Mouse (Mus musculus): Measurements from ENCODE around the gene Ccdc92b. TPM values are rescaled to one million over a fixed set of nuclear protein-coding genes. Genes with fewer than 3 reads are reported as not detected.

Ccdc92b gene
- total and polyA plus RNA-seq, 3 experiments = not detected

DNA sequence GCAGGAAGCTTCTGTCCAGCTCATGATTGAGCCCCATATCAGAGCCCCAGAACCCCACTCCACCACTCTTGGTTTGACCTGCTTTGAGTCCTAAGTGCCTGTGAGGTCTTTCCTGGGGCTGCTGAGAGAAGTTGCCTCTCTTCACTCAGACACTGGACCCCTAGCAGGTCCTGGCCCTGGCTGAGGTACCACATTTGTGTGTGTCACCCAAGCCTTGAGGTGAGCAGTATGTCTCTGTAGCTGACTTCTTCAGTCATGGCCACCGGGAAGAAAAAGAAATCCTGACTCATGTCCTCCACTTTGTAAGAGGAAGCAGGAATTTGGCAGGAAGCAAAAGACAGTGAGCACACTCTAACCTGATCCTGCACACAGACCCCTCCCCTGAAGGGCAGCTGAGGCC lies 20.2 kb downstream of the Ccdc92b start:
- dilution Hi-C loops (cut with MboI; ENCODE audit: extremely low pct_ligation_motif_present, extremely low pct_unique_long_range_greater_than_20kb, low sequenced_read_pairs) = no loop called here
- no peaks in the 10 kb centered on the region for H3K79me2 ChIP-seq (replicated peaks; ENCODE audit: control insufficient read depth, extremely low read depth, insufficient read depth, poor library complexity, severe bottlenecking)
- H3K9me3 ChIP-seq (replicated peaks; ENCODE audit: low read length) = no peaks in the 10 kb centered on the region
- no peak overlapping the region for H3K9ac ChIP-seq (ENCODE audit: insufficient read depth, low read depth)
- peaks cover 66% of the 10 kb centered on the region for H3K27me3 ChIP-seq (replicated peaks)
- H3K27ac ChIP-seq (ENCODE audit: insufficient read depth, low read depth) = no peak overlapping the region
- H3K4me3 ChIP-seq (replicated peaks in 1 of 3; ENCODE audit: low read depth in 2 of 3, low read length in 2 of 3, poor library complexity in 1 of 3) = no peak overlapping the region
- no peak for DNase-seq (ENCODE audit: extremely low read depth)
- no peak for TF ChIP-seq NRF1 (IDR thresholded peaks at IDR 0.05; ENCODE audit: low read depth, low read length)
- no peak for TF ChIP-seq MXI1 (IDR thresholded peaks at IDR 0.05; ENCODE audit: low read depth, low read length)
- in situ Hi-C loops (cut with MboI; ENCODE audit: low pct_ligation_motif_present, low pct_unique_long_range_greater_than_20kb, low sequenced_read_pairs) = loop anchor here (25.0 kb wide), 1 partner anchor 523 kb away; the partner anchor contains the start of gene Hic1
- H3K4me1 ChIP-seq (ENCODE audit: control insufficient read depth in 1 of 2, insufficient read depth in 2 of 2) = peaks cover 10 to 28% of the 10 kb centered on the region in 2 experiments
- H3K36me3 ChIP-seq (replicated peaks in 1 of 2; ENCODE audit: control insufficient read depth in 1 of 2, insufficient read depth in 1 of 2, low read length in 1 of 2) = no peaks in the 10 kb centered on the region
- H3K4me2 ChIP-seq (ENCODE audit: insufficient read depth, low read depth, poor library complexity, severe bottlenecking) = no peak overlapping the region

DNA sequence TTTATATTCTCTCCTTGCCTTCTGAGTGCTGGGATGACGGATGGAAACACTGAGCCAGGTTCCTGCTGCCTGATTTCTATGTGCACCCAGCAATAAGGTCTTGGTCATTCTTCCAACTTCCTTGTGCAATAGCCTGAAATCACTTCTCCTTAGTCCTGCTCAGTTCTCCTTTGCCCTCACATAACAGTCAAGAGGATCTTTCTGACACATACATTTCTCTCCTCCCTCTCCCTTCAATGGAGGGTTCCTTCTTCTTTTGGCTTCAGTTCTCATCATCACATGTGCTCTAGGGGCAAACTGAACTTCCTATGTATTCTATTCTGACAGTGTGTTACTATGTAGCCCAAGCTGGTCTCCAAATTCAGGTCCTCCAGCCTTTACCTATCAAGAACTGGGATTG lies 28.6 kb downstream of the Ccdc92b start:
- Histone ChIP-seq H3K36me3 (replicated peaks in 1 of 2; ENCODE audit: control insufficient read depth in 1 of 2, insufficient read depth in 1 of 2, low read length in 1 of 2) (peaks cover 0 to 23% of the 10 kb centered on the region in 2 experiments), H3K9ac (ENCODE audit: insufficient read depth, low read depth) (no peak overlapping the region), H3K27ac (ENCODE audit: insufficient read depth, low read depth) (no peak overlapping the region), H3K27me3 (replicated peaks) (peaks cover 1% of the 10 kb centered on the region), H3K4me1 (ENCODE audit: control insufficient read depth in 1 of 2, insufficient read depth in 2 of 2) (peaks cover 30 to 46% of the 10 kb centered on the region in 2 experiments), H3K9me3 (replicated peaks; ENCODE audit: low read length) (no peaks in the 10 kb centered on the region), H3K4me3 (replicated peaks in 1 of 3; ENCODE audit: low read depth in 2 of 3, low read length in 2 of 3, poor library complexity in 1 of 3) (no peak overlapping the region), H3K79me2 (replicated peaks; ENCODE audit: control insufficient read depth, extremely low read depth, insufficient read depth, poor library complexity, severe bottlenecking) (peaks cover 37% of the 10 kb centered on the region), H3K4me2 (ENCODE audit: insufficient read depth, low read depth, poor library complexity, severe bottlenecking) (no peak overlapping the region)
- dilution Hi-C loops (cut with MboI; ENCODE audit: extremely low pct_ligation_motif_present, extremely low pct_unique_long_range_greater_than_20kb, low sequenced_read_pairs) (no loop called here), in situ Hi-C loops (cut with MboI; ENCODE audit: low pct_ligation_motif_present, low pct_unique_long_range_greater_than_20kb, low sequenced_read_pairs) (loop anchor here (5.0 to 25.0 kb wide), 2 partner anchors 179 to 514 kb away; partner anchors contain the start of gene Hic1)
- DNase-seq (ENCODE audit: extremely low read depth) = no peak
- TF ChIP-seq ZKSCAN1 (IDR thresholded peaks at IDR 0.05; ENCODE audit: borderline replicate concordance, low read depth, low read length) (no peak), NELFE (IDR thresholded peaks at IDR 0.05; ENCODE audit: low read depth, low read length) (no peak)

DNA sequence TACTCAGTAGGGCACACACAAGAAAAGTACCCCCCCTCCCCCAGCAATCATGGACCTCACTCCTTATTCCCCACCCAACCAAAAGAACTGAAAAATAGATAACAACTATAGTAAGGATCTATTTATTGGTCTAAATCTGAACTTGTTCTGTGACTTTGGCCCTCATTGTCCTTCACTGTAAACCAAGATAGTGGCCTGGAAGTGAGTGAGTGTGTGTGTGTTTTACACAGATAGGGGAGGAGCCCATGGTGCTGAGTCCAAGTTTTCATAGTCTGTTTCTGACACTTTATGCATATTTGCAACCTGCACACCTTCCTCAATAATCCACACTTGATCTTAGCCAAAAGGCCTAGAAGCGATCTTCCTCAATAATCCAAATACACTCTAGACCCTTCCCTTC lies 29.3 kb downstream of the Ccdc92b start:
- no peak for DNase-seq (ENCODE audit: extremely low read depth)
- H3K4me1 ChIP-seq (ENCODE audit: control insufficient read depth in 1 of 2, insufficient read depth in 2 of 2) = peaks cover 37 to 53% of the 10 kb centered on the region in 2 experiments

More for the DNA sequence above, 29.3 kb downstream of the Ccdc92b start:
- H3K4me2 ChIP-seq (ENCODE audit: insufficient read depth, low read depth, poor library complexity, severe bottlenecking) = peak overlapping the region; percentile 70
- TF ChIP-seq CTCF (conservative IDR thresholded peaks at IDR 0.05 in 1 of 2, IDR thresholded peaks at IDR 0.05 in 1 of 2; ENCODE audit: low read depth in 2 of 2, low read length in 2 of 2) = no peak
- TF ChIP-seq JUN (IDR thresholded peaks at IDR 0.05; ENCODE audit: insufficient read depth, low read depth, low read length) = no peak
- TF ChIP-seq NELFE (IDR thresholded peaks at IDR 0.05; ENCODE audit: low read depth, low read length) = no peak
- TF ChIP-seq TBP (conservative IDR thresholded peaks at IDR 0.05; ENCODE audit: low read depth, low read length) = no peak
- TF ChIP-seq NRF1 (IDR thresholded peaks at IDR 0.05; ENCODE audit: low read depth, low read length) = no peak
- TF ChIP-seq KAT2A (IDR thresholded peaks at IDR 0.05; ENCODE audit: insufficient replicate concordance, low read length) = no peak
- no peak for TF ChIP-seq POLR2A (IDR thresholded peaks at IDR 0.05; ENCODE audit: low read depth, low read length)
- no peak for TF ChIP-seq UBTF (IDR thresholded peaks at IDR 0.05; ENCODE audit: low read depth, low read length)
- no peak for TF ChIP-seq EP300 (IDR thresholded peaks at IDR 0.05; ENCODE audit: low read length)
- H3K4me3 ChIP-seq (replicated peaks in 1 of 3; ENCODE audit: low read depth in 2 of 3, low read length in 2 of 3, poor library complexity in 1 of 3) = peak overlapping the region; percentile 58 to 96 (median 62)
- peak overlapping the region; percentile 48; the same call in 1 of the 2 replicates for H3K9ac ChIP-seq (ENCODE audit: insufficient read depth, low read depth)
- H3K79me2 ChIP-seq (replicated peaks; ENCODE audit: control insufficient read depth, extremely low read depth, insufficient read depth, poor library complexity, severe bottlenecking) = peaks cover 44% of the 10 kb centered on the region
- peaks cover 0 to 30% of the 10 kb centered on the region in 2 experiments for H3K36me3 ChIP-seq (replicated peaks in 1 of 2; ENCODE audit: control insufficient read depth in 1 of 2, insufficient read depth in 1 of 2, low read length in 1 of 2)
- H3K9me3 ChIP-seq (replicated peaks; ENCODE audit: low read length) = no peaks in the 10 kb centered on the region
- H3K27ac ChIP-seq (ENCODE audit: insufficient read depth, low read depth) = peak overlapping the region; percentile 28; the same call in 1 of the 2 replicates
- dilution Hi-C loops (cut with MboI; ENCODE audit: extremely low pct_ligation_motif_present, extremely low pct_unique_long_range_greater_than_20kb, low sequenced_read_pairs) (no loop called here), in situ Hi-C loops (cut with MboI; ENCODE audit: low pct_ligation_motif_present, low pct_unique_long_range_greater_than_20kb, low sequenced_read_pairs) (loop anchor here (5.0 to 25.0 kb wide), 2 partner anchors 179 to 514 kb away; partner anchors contain the start of gene Hic1)
- peaks cover 1% of the 10 kb centered on the region for H3K27me3 ChIP-seq (replicated peaks)

All from CH12.LX (cell line).